Mouse (Mus musculus): Measurements from ENCODE around the gene Cpa4. TPM values are rescaled to one million over a fixed set of nuclear protein-coding genes. Genes with fewer than 3 reads are reported as not detected.

Cpa4 gene
- total RNA-seq, 2 experiments from 2014 or later: not detected

GRCm38 (mm10) chr6:30589819-30590218 is 21.6 kb downstream of the Cpa4 start:
- ATAC-seq (replicated peaks; ENCODE audit: poor library complexity): no peak

DNA sequence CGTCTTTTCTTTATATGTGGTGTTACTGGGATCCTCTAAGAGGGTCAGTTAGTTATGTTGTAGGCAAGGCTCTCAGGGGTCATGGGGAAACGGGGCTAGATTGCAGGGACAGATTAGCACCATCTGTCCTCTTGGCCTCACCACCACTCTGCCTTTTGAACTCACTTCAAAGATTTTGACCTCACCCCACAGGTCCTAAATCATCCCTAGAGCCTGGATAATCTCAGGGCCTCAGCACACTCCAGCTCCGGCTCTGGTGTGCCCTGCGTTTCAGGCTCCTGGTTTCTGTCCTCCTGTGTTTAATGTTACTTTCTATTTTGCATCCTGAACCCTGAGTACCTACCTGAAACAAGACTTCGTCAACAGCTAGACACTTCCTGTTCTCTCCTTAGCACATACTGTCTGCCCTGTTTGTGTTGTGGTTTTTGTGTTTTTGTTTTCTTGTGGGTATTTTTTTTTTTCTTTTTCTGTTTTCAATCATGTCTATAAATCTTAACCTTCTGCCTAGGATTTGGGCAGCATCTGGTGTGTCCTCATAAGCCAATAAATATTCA is 23.8 kb downstream of the Cpa4 start:
- no peak for ATAC-seq (replicated peaks; ENCODE audit: poor library complexity)

GRCm38 (mm10) chr6:30592417-30592974 is 24.3 kb downstream of the Cpa4 start:
- ATAC-seq (replicated peaks; ENCODE audit: poor library complexity): no peak

DNA sequence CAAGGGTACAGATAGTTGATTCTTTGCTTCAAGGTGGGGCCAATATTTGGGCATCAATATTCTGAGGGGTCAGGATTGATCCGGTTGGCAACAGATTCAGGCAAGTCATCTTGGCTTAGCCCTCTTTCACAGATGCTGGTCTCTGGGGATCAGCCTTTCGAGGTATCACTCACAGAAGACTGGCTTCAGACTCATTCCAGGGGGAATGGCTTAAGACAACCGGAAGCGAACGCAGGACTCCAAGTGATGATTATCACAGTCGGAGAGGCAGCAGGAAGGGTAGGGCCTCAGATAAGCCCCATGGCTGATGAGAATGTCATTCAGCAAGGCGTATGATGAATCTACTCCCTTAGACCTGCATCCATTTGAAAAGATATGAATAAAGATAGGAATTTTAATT is 26.2 kb downstream of the Cpa4 start:
- ATAC-seq (replicated peaks; ENCODE audit: poor library complexity): no peak

- no peak for ATAC-seq (replicated peaks; ENCODE audit: poor library complexity)
These were observed 28.2 kb downstream of the Cpa4 start for GRCm38 (mm10) chr6:30596230-30596898.

- no peak for ATAC-seq (replicated peaks; ENCODE audit: poor library complexity)
These were observed 31.9 kb downstream of the Cpa4 start for GRCm38 (mm10) chr6:30600033-30600432.

- no peak for ATAC-seq (replicated peaks; ENCODE audit: poor library complexity)
These were observed 32.8 kb downstream of the Cpa4 start for GRCm38 (mm10) chr6:30600995-30601394.

- no peak for ATAC-seq (replicated peaks; ENCODE audit: poor library complexity)
These were observed 36.2 kb downstream of the Cpa4 start for GRCm38 (mm10) chr6:30604342-30604867.

DNA sequence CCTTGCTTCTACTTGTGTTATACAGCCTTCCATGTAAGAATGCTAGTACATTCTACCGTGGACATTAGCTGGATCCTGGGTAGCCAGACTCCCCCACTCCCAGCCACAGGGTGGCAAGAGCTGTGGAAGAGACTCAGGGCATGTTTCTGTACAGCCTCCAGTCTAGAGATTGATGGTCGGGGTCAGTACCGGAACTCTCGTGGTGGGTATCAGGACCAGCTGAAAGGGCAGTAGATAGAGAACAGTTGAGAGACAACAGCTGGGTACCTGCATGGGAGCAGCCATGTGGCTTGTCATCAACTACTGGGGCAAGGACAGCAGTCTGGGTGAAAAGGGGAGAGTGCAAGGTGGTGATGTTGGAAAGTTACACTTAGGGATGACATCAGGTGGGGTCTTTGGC is 36.9 kb downstream of the Cpa4 start:
- ATAC-seq (replicated peaks; ENCODE audit: poor library complexity): no peak

- ATAC-seq (replicated peaks; ENCODE audit: poor library complexity): peak; percentile 57; the same call in 1 of the 2 replicates
These were observed 37.5 kb downstream of the Cpa4 start for GRCm38 (mm10) chr6:30605672-30606071.

DNA sequence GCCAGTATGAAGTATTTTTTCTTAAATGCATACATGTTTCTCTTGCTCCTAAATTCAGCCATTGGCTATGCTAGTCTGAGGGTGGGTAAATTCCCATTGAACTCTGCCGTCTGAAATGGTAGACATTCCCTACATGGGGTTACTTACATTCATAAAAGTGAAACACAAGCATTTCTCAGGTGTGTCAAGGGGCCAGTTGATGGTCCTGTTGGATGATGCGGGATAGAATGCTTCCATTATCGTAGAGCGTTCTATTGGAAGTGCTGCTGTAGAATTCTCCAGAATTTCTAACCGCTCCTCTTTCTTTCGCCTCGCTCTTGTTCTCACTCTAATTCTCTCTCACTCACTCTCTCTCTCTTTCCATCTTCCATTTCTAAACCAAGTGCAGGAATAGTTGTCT is 42.5 kb downstream of the Cpa4 start, which contains the start of gene Cpa5:
Gene Cpa5, plus strand, starts transcription at position 301 of the 400 bp plus-strand sequence.
- no peak for ATAC-seq (replicated peaks; ENCODE audit: poor library complexity)

GRCm38 (mm10) chr6:30611212-30611611 is 43.0 kb downstream of the Cpa4 start:
- no peak for ATAC-seq (replicated peaks; ENCODE audit: poor library complexity)

DNA sequence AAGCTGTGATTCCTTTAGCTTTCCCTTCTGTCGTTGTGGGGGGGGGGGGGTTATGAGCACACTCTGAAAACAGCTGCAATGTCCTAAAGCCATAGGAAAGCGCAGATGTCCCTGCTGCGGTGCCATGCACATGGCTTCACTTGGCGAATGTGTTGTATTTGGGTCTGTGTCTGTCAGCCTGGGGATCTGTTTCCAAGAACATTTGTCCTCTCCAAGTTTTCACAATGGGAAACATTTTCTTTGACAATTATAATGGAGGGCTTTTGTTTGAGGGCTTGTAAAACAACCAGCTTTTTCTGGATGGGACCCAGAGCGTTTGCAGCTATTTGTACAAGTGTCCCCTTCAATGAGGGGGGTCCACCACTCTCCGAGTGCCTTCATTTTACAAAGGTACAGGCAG is 46.1 kb downstream of the Cpa4 start:
- ATAC-seq (replicated peaks; ENCODE audit: poor library complexity): no peak

GRCm38 (mm10) chr6:30615741-30616140 is 47.6 kb downstream of the Cpa4 start:
- ATAC-seq (replicated peaks; ENCODE audit: poor library complexity): no peak

GRCm38 (mm10) chr6:30616491-30616941 is 48.3 kb downstream of the Cpa4 start:
- peak; percentile 79 for ATAC-seq (replicated peaks; ENCODE audit: poor library complexity)

- peak; percentile 46; the same call in 1 of the 2 replicates for ATAC-seq (replicated peaks; ENCODE audit: poor library complexity)
These were observed 49.1 kb downstream of the Cpa4 start for GRCm38 (mm10) chr6:30617020-30617958.

- no peak for ATAC-seq (replicated peaks; ENCODE audit: poor library complexity)
These were observed 49.9 kb downstream of the Cpa4 start for GRCm38 (mm10) chr6:30617959-30618590.

DNA sequence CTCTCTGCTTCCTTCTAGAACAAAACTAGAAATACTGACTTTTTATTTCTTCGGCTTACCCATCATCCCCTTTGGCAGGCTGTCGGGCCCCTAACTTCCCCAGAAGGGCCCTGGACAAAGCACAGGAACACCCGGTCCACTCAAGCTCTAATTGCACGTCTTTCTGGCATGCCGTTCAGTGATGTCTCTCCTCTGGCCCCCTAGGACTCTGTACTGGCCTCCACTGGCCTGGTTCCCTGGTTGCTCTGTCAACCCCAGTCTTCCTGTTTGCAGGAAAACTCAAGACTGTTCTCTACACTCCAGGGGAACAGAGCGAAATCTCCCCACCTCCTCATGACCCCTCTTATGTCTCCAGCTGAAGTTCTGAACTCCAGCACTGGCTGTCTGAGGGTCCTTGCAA is 50.6 kb downstream of the Cpa4 start:
- no peak for ATAC-seq (replicated peaks; ENCODE audit: poor library complexity)

DNA sequence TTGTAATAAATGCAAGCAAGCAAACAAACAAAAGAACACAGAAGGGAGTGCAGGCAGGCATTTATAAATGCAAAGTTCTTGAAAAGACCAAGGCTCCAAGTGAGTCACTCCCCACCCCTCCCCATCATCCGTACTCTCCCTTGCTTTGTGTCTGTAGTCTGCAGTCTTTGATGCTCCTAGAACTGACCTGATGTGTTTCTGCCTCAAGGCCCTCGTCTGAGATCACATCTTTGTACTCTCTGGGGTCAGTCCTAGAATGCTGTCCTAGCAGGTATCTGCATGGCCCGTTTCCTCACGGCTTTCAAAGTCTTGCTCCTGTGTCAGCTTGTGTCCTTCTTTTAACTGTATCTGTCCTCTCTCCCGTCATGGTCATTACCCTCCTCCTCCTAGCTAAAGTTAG is 51.4 kb downstream of the Cpa4 start:
- ATAC-seq (replicated peaks; ENCODE audit: poor library complexity): no peak

- no peak for ATAC-seq (replicated peaks; ENCODE audit: poor library complexity)
These were observed 52.4 kb downstream of the Cpa4 start for GRCm38 (mm10) chr6:30620591-30620990.

DNA sequence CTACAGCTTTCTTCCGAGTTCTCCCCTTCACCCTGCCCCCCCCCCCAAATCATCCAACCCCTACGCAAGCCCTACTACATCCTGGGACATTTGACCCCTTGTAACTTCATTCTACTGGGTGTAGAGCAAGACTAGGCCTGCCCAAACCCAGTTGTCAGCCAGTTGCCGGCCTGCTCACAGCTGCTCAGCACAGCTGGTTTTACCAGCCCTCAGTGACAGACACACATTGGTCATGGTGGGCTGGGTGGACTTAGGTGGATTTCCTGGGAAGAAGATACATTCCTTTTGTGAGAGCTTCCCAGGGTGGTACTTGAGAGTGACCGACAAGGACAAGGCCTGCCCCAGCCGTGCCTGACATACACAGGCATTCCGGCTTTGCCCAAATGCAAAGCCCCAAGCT is 52.8 kb downstream of the Cpa4 start:
- ATAC-seq (replicated peaks; ENCODE audit: poor library complexity): no peak

All from megakaryocyte progenitor cell, adult 5-6 weeks (primary cell).